Mouse (Mus musculus): ENCODE data around the gene Vmn1r192.
"Not testable (repeated sequence)": the region's sequence is repeated elsewhere in the genome, so short reads cannot be mapped to it uniquely, and the experiment has no call there.

Vmn1r192 gene

GRCm38 (mm10) chr13:22191041-22191440, at the start of gene Vmn1r192:
TSS of gene Vmn1r192 (minus strand) at chr13:22191141.
- DNase-seq (ENCODE audit: low spot score in 2 of 2), result no peak

- not testable (repeated sequence) for DNase-seq (ENCODE audit: low spot score in 2 of 2)
Observed at GRCm38 (mm10) chr13:22223060-22223459, 32.1 kb upstream of the Vmn1r192 start, which contains the start of gene Vmn1r193. TSS of gene Vmn1r193 (minus strand) at chr13:22223160.

GRCm38 (mm10) chr13:22192756-22193155, 1.8 kb upstream of the Vmn1r192 start:
- DNase-seq (ENCODE audit: low spot score in 2 of 2), result not testable (repeated sequence)

GRCm38 (mm10) chr13:22190385-22190784, 556 bp downstream of the Vmn1r192 start:
- no peak for DNase-seq (ENCODE audit: low spot score in 2 of 2)

- no peak for DNase-seq (ENCODE audit: low spot score in 2 of 2)
Observed at GRCm38 (mm10) chr13:22189313-22189712, 1.6 kb downstream of the Vmn1r192 start.

GRCm38 (mm10) chr13:22183869-22184268, 7.1 kb downstream of the Vmn1r192 start, which contains the start of gene Vmn1r191:
TSS of gene Vmn1r191 (minus strand) at chr13:22183969.
- no peak for DNase-seq (ENCODE audit: low spot score in 2 of 2)

DNA sequence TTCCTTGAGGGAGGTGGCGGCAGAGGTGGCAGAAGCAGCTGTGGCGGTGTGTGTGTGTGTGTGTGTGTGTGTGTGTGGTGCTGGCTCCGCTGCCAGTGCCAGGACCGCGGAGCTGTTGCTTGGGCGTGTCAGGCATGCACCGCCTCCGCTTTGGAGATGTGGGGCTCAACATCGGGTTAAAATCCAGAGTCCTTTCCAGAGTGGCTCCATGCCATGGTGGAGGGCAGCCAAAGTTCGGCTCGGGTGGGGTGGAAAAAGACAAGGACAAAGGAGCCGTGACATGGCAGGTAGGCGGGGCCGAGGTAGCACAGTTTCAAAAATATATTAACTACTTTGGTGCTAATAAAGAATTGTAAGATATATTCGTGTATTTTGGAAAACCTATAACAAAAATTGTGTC, 22.5 kb downstream of the Vmn1r192 start:
- peak; percentile 3 to 7 for DNase-seq (ENCODE audit: low spot score in 2 of 2)

GRCm38 (mm10) chr13:22136495-22137293, 54.2 kb downstream of the Vmn1r192 start:
- DNase-seq (ENCODE audit: low spot score in 2 of 2), result not testable (repeated sequence)

Measured in heart, adult 9 months (tissue).